Mouse (Mus musculus) C2C12 (cell line): ENCODE data around the gene Fads3.
A peak's percentile ranks its signal among the peaks of the same experiment; 100 is the strongest.

ENCODE experiments used
- CEBPB ChIP-seq: IDR thresholded peaks from one replicate; pipeline ENCODE4 v1.6.1; 2011; ENCODE audit warnings: low read depth, mild to moderate bottlenecking, control low read depth, moderate library complexity
- CTCF ChIP-seq: IDR thresholded peaks from one replicate; pipeline ENCODE4 v1.5.1; 2011; ENCODE audit not compliant: control insufficient read depth, insufficient read depth, insufficient read length
- FOSL1 ChIP-seq: IDR thresholded peaks from one replicate; pipeline ENCODE4 v1.8.0; 2011; ENCODE audit warnings: mild to moderate bottlenecking, low read length; ENCODE audit not compliant: poor library complexity, insufficient read depth, severe bottlenecking
- MAX ChIP-seq: IDR thresholded peaks from one replicate; pipeline ENCODE4 v1.6.1; 2011; ENCODE audit warnings: mild to moderate bottlenecking, control low read depth
- MYOG ChIP-seq: IDR thresholded peaks from one replicate; pipeline ENCODE4 v1.6.1; 2011; ENCODE audit not compliant: control insufficient read depth, insufficient read length; ENCODE audit errors: extremely low read depth
- USF1 ChIP-seq: IDR thresholded peaks from one replicate; pipeline ENCODE4 v1.6.1; 2011; ENCODE audit warnings: low read depth, mild to moderate bottlenecking, control low read depth, moderate library complexity

DNA sequence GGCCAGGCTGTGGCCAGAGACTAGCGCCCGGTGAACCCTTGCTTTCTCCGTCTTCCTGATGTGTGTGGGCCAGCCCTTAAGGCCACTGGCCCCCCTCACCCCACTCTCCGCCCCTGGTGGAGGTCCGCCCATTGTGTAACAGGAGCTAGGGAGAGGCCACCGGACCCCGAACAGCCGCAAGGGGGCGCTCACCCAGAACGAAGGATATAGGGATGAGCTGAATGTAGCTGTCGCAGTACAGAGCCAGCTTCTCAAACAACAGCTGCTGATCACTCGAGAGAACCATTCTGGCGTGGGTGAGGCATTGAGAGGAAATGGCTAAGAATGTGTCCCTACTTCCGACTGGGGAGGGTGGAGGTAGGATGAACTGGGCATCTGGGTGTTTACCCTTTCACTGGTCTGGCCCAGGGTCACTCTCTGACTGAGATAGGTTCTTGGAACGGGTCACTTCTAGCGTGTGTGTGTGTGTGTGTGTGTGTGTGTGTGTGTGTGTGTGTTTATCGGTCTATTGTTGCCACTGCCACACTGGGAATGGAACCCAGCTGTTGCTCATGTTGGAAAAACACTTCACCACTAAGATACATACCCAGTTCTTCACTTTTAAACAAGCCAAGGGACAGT is 48.2 kb upstream of the Fads3 start:
- TF ChIP-seq CTCF (peak; percentile 66), USF1 (no peak), MAX (no peak), MYOG (no peak), CEBPB (peak; percentile 12), FOSL1 (no peak)
